Mouse (Mus musculus) myocyte (in vitro differentiated cells): ENCODE measurements at regions not wholly inside any gene's neighbourhood (a gene's known extent, or its start where the extent isn't known, plus 50 kb on each side); places are given as distances from the start of the nearest gene placed in this dataset.

Source experiments
- CEBPB ChIP-seq: IDR thresholded peaks from 2 replicates; pipeline ENCODE4 v1.6.1; 2011; ENCODE audit warnings: mild to moderate bottlenecking, moderate library complexity; ENCODE audit not compliant: poor library complexity, insufficient read depth, severe bottlenecking
- MAX ChIP-seq: IDR thresholded peaks from one replicate; pipeline ENCODE4 v1.6.1; 2011; ENCODE audit warnings: low read depth, mild to moderate bottlenecking, control low read depth
- MYOD1 ChIP-seq, 3 experiments: IDR thresholded peaks; one replicate each; pipeline ENCODE4 v1.6.1; 2011; ENCODE audit warnings: control low read depth in 2 of 3, low read depth in 2 of 3, mild to moderate bottlenecking in 2 of 3, moderate library complexity in 1 of 3; ENCODE audit not compliant: insufficient read length in 2 of 3, control insufficient read depth in 1 of 3
- MYOG ChIP-seq, 3 experiments: IDR thresholded peaks; one replicate each; pipeline ENCODE4 v1.6.1; 2011; ENCODE audit warnings: control low read depth in 2 of 3, low read depth in 2 of 3, mild to moderate bottlenecking in 2 of 3; ENCODE audit not compliant: insufficient read length in 2 of 3, control insufficient read depth in 1 of 3, insufficient read depth in 1 of 3
- POLR2A ChIP-seq: IDR thresholded peaks from one replicate; pipeline ENCODE4 v1.6.1; 2011; ENCODE audit warnings: low read depth, mild to moderate bottlenecking, control low read depth, moderate library complexity; ENCODE audit not compliant: insufficient read length
- REST ChIP-seq: IDR thresholded peaks from one replicate; pipeline ENCODE4 v1.6.1; 2011; ENCODE audit warnings: mild to moderate bottlenecking, control low read depth, moderate library complexity; ENCODE audit not compliant: insufficient read depth, insufficient read length
- SRF ChIP-seq: IDR thresholded peaks from one replicate; pipeline ENCODE4 v1.6.1; 2011; ENCODE audit warnings: low read depth; ENCODE audit not compliant: control insufficient read depth, insufficient read length
- TCF12 ChIP-seq: IDR thresholded peaks from one replicate; pipeline ENCODE4 v1.6.1; 2011; ENCODE audit warnings: mild to moderate bottlenecking, control low read depth; ENCODE audit not compliant: poor library complexity, insufficient read depth, severe bottlenecking
- USF1 ChIP-seq: IDR thresholded peaks from one replicate; pipeline ENCODE4 v1.6.1; 2011; ENCODE audit warnings: low read depth, mild to moderate bottlenecking, control low read depth, moderate library complexity

DNA sequence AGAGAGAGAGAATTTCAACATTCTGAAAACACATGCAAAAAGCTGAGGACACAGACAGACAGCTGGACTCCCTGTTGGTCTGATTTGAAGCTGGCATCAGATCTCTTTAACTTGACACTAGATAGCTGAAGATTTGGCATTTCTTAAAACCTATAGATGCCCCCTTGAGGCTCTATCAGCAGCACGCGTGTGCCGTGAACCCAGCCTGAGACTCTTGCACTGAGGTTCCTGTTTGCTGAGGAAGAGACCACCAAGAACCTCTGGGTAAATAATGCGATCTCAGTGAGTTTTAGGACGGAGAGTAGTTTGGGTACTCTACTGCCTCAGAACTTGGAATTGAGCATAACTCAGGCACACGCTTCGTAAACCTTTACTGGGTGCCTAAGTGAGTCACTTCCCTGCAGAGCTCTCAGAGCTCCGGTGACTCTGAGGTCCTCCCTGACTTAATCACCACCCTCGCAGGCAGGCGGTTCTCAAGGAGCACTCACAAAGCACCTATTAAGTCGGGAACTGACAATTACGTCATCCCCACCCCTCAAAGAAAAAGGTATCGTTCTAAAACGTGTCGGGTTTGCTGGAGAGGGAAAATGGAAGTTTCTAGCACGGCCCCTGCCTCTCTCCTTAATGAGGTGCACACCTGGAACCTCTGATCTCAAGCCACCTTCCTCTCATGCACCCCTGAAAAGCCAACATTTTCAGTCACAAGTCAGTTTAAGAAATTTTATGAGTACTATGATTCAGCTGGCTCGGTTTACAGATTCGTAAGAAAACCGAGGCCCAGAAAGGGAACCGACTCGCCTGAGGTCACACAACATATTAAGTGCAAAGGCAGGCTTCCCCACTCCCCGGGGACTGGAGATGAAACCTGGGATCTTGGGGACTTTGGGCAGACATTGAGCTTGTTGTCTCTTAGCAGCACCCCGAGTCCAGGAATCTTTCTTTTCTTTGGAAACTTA is 107.7 kb upstream of the Cpm start:
- TF ChIP-seq POLR2A = no peak
- no peak for TF ChIP-seq REST
- no peak for TF ChIP-seq MYOG (IDR thresholded peaks at IDR 0.05; ENCODE audit: control insufficient read depth in 1 of 3, insufficient read depth in 1 of 3, insufficient read length in 2 of 3, low read depth in 2 of 3)
- TF ChIP-seq TCF12 = no peak
- no peak for TF ChIP-seq MAX
- TF ChIP-seq SRF = no peak
- TF ChIP-seq USF1 = no peak
- TF ChIP-seq MYOD1 (IDR thresholded peaks at IDR 0.05; ENCODE audit: control insufficient read depth in 1 of 3, insufficient read length in 2 of 3, low read depth in 2 of 3) = no peak
- no peak for TF ChIP-seq CEBPB
